Mouse (Mus musculus) heart, embryonic 16.5 days (tissue): ENCODE data around the gene Ifna2. TPM values are rescaled to one million over a fixed set of nuclear protein-coding genes. Genes with fewer than 3 reads are reported as not detected.

Source experiments
- ATAC-seq: fragments of 200-750 bp; cut with Nextera tagmentation; replicated peaks from 2 replicates; pipeline ENCODE4 v1.8.0; 2017; ENCODE audit warnings: moderate number of reproducible peaks; ENCODE audit not compliant: insufficient read depth, low FRiP score; ENCODE audit errors: extremely low read depth
- H3K27ac ChIP-seq: fragments of 300-500 bp; sonication (generic); 2 replicates; pipeline ENCODE4 v1.5.1; 2014; ENCODE audit warnings: mild to moderate bottlenecking, low read length, control low read depth, moderate library complexity
- H3K27me3 ChIP-seq: fragments of 300-500 bp; sonication (generic); 2 replicates; pipeline ENCODE4 v1.6.1; 2014; ENCODE audit warnings: low read length, mixed read lengths; ENCODE audit not compliant: control insufficient read depth, insufficient read depth
- H3K36me3 ChIP-seq: fragments of 300-500 bp; sonication (generic); 2 replicates; pipeline ENCODE4 v1.6.1; 2014; ENCODE audit not compliant: control insufficient read depth, insufficient read depth
- H3K4me1 ChIP-seq: fragments of 300-500 bp; sonication (generic); 2 replicates; pipeline ENCODE4 v1.6.1; 2014; ENCODE audit warnings: low read length, mixed read lengths; ENCODE audit not compliant: control insufficient read depth, insufficient read depth
- H3K4me2 ChIP-seq: fragments of 300-500 bp; sonication (generic); 2 replicates; pipeline ENCODE4 v1.6.1; 2014; ENCODE audit warnings: low read depth, mild to moderate bottlenecking, control low read depth, low read length
- H3K4me3 ChIP-seq: fragments of 300-500 bp; sonication (generic); 2 replicates; pipeline ENCODE4 v1.5.1; 2014; ENCODE audit warnings: mild to moderate bottlenecking, control low read depth, low read length
- H3K9ac ChIP-seq: fragments of 300-500 bp; sonication (generic); 2 replicates; pipeline ENCODE4 v1.6.1; 2014; ENCODE audit warnings: low read length, control low read depth
- H3K9me3 ChIP-seq: fragments of 300-500 bp; sonication (generic); replicated peaks from 2 replicates; pipeline ENCODE4 v1.6.1; 2016; ENCODE audit warnings: low read length; ENCODE audit not compliant: control insufficient read depth
- WGBS: fragments of 180-500 bp; shearing (Covaris S2); extraction: QIAGEN DNeasy Blood & Tissue Kit; methylation state at CpG from one replicate; pipeline ENCODE4 v1.1.7; 2014; 5-methylcytosine and 5-hydroxymethylcytosine counted together
- polyA plus RNA-seq: library from polyadenylated mRNA; unstranded; fragments of >200 nt; fragmentation: Nextera tagmentation; extraction: Ambion mirVana; gene quantifications from 2 replicates; pipeline ENCODE4 v1.2.1, GENCODE M21; 2015

Gene Ifna2
- polyA plus RNA-seq, 1 experiment from 2014 or later = not detected

DNA sequence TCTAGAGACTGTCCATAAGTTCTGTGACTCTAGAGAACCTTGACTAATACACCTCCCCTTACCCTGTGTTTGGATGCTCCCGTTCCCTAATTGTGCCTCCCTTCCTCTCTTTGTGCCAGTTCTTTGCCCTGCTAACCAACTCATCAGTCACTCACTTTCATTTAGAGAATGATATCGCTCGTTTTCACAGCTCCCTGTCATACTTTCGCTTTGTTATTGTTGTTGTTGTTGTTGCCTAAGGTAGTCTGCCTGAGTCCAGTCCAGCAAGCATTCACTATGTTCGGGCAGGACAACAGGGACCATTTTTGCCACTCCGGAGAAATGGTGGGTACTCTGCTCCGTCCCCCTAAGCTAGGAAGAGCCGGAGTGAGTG is 43.0 kb downstream of the Ifna2 start:
- H3K9ac ChIP-seq = peak overlapping the region; percentile 59
- no peaks in the 10 kb centered on the region for H3K36me3 ChIP-seq
- H3K9me3 ChIP-seq = no peaks in the 10 kb centered on the region
- H3K4me2 ChIP-seq = peak overlapping the region; percentile 61
- H3K27ac ChIP-seq = no peak overlapping the region
- 45% methylated on average over 8 of the region's 8 CpGs for WGBS
- H3K4me1 ChIP-seq = no peaks in the 10 kb centered on the region
- peak overlapping the region; percentile 58 for H3K4me3 ChIP-seq
- no peaks in the 10 kb centered on the region for H3K27me3 ChIP-seq
- ATAC-seq = no peak

DNA sequence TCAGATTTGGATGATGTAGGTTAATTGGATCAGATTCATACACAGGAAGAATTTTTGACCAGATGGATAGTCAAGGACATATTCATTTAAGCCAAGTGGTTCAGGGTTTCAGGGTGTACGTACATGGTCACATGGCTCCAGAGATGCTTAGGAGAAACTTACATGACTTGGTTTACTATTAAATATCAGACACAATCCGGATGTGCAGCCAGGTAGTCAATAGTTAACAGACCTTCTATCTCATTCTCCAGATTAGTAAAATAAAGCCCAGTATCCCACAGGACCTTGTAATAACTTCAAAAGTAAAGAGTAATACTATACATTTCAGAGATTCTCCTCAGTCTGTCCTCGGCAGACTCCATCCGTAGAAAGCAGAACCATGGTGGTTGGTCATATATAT is 49.4 kb downstream of the Ifna2 start, which contains the start of gene C87499:
C87499 (minus strand) TSS at position 101 of the 400 bp plus-strand sequence.
- H3K9me3 ChIP-seq = no peaks in the 10 kb centered on the region
- H3K9ac ChIP-seq = no peak within 1 kb of the TSS
- H3K27ac ChIP-seq = no peak within 1 kb of the TSS
- H3K4me1 ChIP-seq = no peaks in the 10 kb centered on the region
- no peak for ATAC-seq
- no peak within 1 kb of the TSS for H3K4me3 ChIP-seq
- H3K27me3 ChIP-seq = no peaks in the 10 kb centered on the region
- H3K4me2 ChIP-seq = no peak within 1 kb of the TSS
- WGBS = 86% methylated on average over 4 of the region's 4 CpGs
- H3K36me3 ChIP-seq = no peaks in the 10 kb centered on the region

Other genes starting within 250 kb of the Ifna2 start
- gene Hacd4, start 245.0 kb downstream of the Ifna2 start, polyA plus RNA-seq = 7.3 and 7.8 TPM in 2 replicates
- not detected in 2 replicates for gene Ifnb1, start 161.1 kb downstream of the Ifna2 start, polyA plus RNA-seq
- not detected in 2 replicates for gene Ifna15, start 125.7 kb downstream of the Ifna2 start, polyA plus RNA-seq
- gene Ifna14, start 112.1 kb downstream of the Ifna2 start, polyA plus RNA-seq = not detected in 2 replicates
- gene Ifna9, start 91.5 kb downstream of the Ifna2 start, polyA plus RNA-seq = not detected in 2 replicates
- gene Ifna12, start 80.5 kb downstream of the Ifna2 start, polyA plus RNA-seq = not detected in 2 replicates
- not detected in 2 replicates for gene C87499, start 49.5 kb downstream of the Ifna2 start, polyA plus RNA-seq
- not detected in 2 replicates for gene Ifna13, start 39.5 kb downstream of the Ifna2 start, polyA plus RNA-seq
- gene Ifna16, start 7.0 kb downstream of the Ifna2 start, polyA plus RNA-seq = not detected in 2 replicates
- gene Ifnab, start 7.4 kb upstream of the Ifna2 start, polyA plus RNA-seq = not detected in 2 replicates
- 0.76 and 1.1 TPM in 2 replicates for gene Gm26566, start 37.9 kb upstream of the Ifna2 start, polyA plus RNA-seq
- gene Klhl9, start 38.6 kb upstream of the Ifna2 start, polyA plus RNA-seq = 77.2 and 82.3 TPM in 2 replicates
- not detected in 2 replicates for gene Gm13271, start 71.0 kb upstream of the Ifna2 start, polyA plus RNA-seq
- 0.25 TPM in 2 replicates for gene Gm13283, start 76.2 kb upstream of the Ifna2 start, polyA plus RNA-seq
- 0.39 and 0.45 TPM in 2 replicates for gene Gm13290, start 89.9 kb upstream of the Ifna2 start, polyA plus RNA-seq
- gene Gm13289, start 93.0 kb upstream of the Ifna2 start, polyA plus RNA-seq = not detected in 2 replicates
- not detected in 2 replicates for gene Gm13272, start 95.9 kb upstream of the Ifna2 start, polyA plus RNA-seq
- 0.50 TPM in 1 of 2 replicates, not detected in the other for gene Ifnz, start 98.2 kb upstream of the Ifna2 start, polyA plus RNA-seq
- not detected in 2 replicates for gene Gm13276, start 101.8 kb upstream of the Ifna2 start, polyA plus RNA-seq
- gene Gm13277, start 104.7 kb upstream of the Ifna2 start, polyA plus RNA-seq = not detected in 2 replicates
- not detected in 2 replicates for gene Gm13278, start 107.6 kb upstream of the Ifna2 start, polyA plus RNA-seq
- not detected in 2 replicates for gene Gm13275, start 110.6 kb upstream of the Ifna2 start, polyA plus RNA-seq
- not detected in 2 replicates for gene Gm13279, start 113.5 kb upstream of the Ifna2 start, polyA plus RNA-seq
- 0.72 and 1.6 TPM in 2 replicates for gene Gm13285, start 115.8 kb upstream of the Ifna2 start, polyA plus RNA-seq
- gene Gm13287, start 119.3 kb upstream of the Ifna2 start, polyA plus RNA-seq = not detected in 2 replicates
- not detected in 2 replicates for gene Gm13288, start 121.6 kb upstream of the Ifna2 start, polyA plus RNA-seq
- not detected in 2 replicates for gene Ifna7, start 132.3 kb upstream of the Ifna2 start, polyA plus RNA-seq
- not detected in 2 replicates for gene Ifna11, start 136.0 kb upstream of the Ifna2 start, polyA plus RNA-seq
- gene Ifna6, start 143.5 kb upstream of the Ifna2 start, polyA plus RNA-seq = not detected in 2 replicates
- not detected in 2 replicates for gene Ifna5, start 151.6 kb upstream of the Ifna2 start, polyA plus RNA-seq
- gene Ifna4, start 157.9 kb upstream of the Ifna2 start, polyA plus RNA-seq = not detected in 2 replicates
- gene Ifna1, start 166.2 kb upstream of the Ifna2 start, polyA plus RNA-seq = not detected in 2 replicates
- gene Ifne, start 196.3 kb upstream of the Ifna2 start, polyA plus RNA-seq = not detected in 2 replicates